ENCODE assay signal across 8 mouse cellular contexts in genomic region chr10:77515385-77516348, GRCm38 (mm10). TPM values are rescaled to one million over a fixed set of nuclear protein-coding genes. Genes with fewer than 3 reads are reported as not detected.
DNase-seq lines count a peak whose midpoint lies in the region; ATAC-seq and TF ChIP-seq lines count a peak whose summit lies in the region.

TSS of gene Fam207a (minus strand) at chr10:77515785.

- no peaks in the 10 kb centered on the region for H3K27me3 ChIP-seq in Patski
- no peaks in the 10 kb centered on the region for H3K27me3 ChIP-seq in hindbrain, embryonic 14.5 days (ENCODE audit: control insufficient read depth, insufficient read depth, low read length)

- WGBS in hindbrain, embryonic 14.5 days: 1% methylated on average over 73 of the region's 75 CpGs

- H3K27ac ChIP-seq in hindbrain, embryonic 14.5 days: peak within 1 kb of the TSS; percentile 83

- peak within 1 kb of the TSS; percentile 84 for H3K4me2 ChIP-seq in hindbrain, embryonic 14.5 days (replicated peaks)

- H3K9ac ChIP-seq in hindbrain, embryonic 14.5 days: peak within 1 kb of the TSS; percentile 95

- peaks cover 17% of the 10 kb centered on the region for H3K4me1 ChIP-seq in hindbrain, embryonic 14.5 days (replicated peaks; ENCODE audit: control insufficient read depth, insufficient read depth, low read length)

- H3K4me3 ChIP-seq in hindbrain, embryonic 14.5 days (replicated peaks; ENCODE audit: low read length): peak within 1 kb of the TSS; percentile 98

- DNase-seq in Patski (ENCODE audit: low read depth, low spot score): peak; percentile 60
- DNase-seq in cerebellum, postnatal 14 days: peak; percentile 94 to 96
- DNase-seq in frontal cortex, postnatal 25 days (ENCODE audit: low spot score in 2 of 2): peak; percentile 74 to 88
- peak; percentile 97 for DNase-seq in hindbrain, embryonic 14.5 days (ENCODE audit: low spot score)
- DNase-seq in layer of hippocampus, postnatal 36 days: peak; percentile 93 to 94
- peak; percentile 94 for DNase-seq in lung, postnatal 36 days
- DNase-seq in retina, postnatal 1 day: peak; percentile 96
- DNase-seq in urinary bladder, adult 18-20 months (ENCODE audit: low spot score in 2 of 2): peak; percentile 81 to 94

- peaks cover 30% of the 10 kb centered on the region for H3K36me3 ChIP-seq in hindbrain, embryonic 14.5 days (replicated peaks; ENCODE audit: control insufficient read depth, insufficient read depth)

- TF ChIP-seq CTCF in Patski (IDR thresholded peaks at IDR 0.05): no peak

- in situ Hi-C loops in Patski (cut with MboI; ENCODE audit: low pct_unique_long_range_greater_than_20kb): loop anchor here (5.0 to 10.0 kb wide), 3 partner anchors 37 to 399 kb away; no protein-coding TSS in a partner anchor

- CTCF ChIA-PET in Patski (lab: Charles Lee): interaction anchor here (0.7 to 2.3 kb wide), 3 partner anchors 43 to 87 kb away, joined by 3 to 11 read pairs (median 5); no protein-coding TSS in a partner anchor

- POLR2A ChIA-PET in Patski (lab: Charles Lee): interaction anchor here (0.6 kb wide), 1 partner anchor 103 kb away, joined by 3 read pairs; no protein-coding TSS in a partner anchor

- no peaks in the 10 kb centered on the region for H3K9me3 ChIP-seq in hindbrain, embryonic 14.5 days (ENCODE audit: control insufficient read depth, low read length)

- ATAC-seq in Patski: peak; percentile 66
- peak; percentile 95 for ATAC-seq in hindbrain, embryonic 14.5 days (ENCODE audit: low FRiP score)

RNA-seq across cellular contexts. Expression of gene Fam207a, which starts in this region (rescaled TPM):
- 32.2 TPM for polyA plus RNA-seq in Patski (2021)
- 37.7 and 41.0 TPM in 2 replicates for polyA plus RNA-seq in hindbrain, embryonic 14.5 days (2014; fragmentation: Nextera tagmentation; extraction: Ambion mirVana)
- total RNA-seq in layer of hippocampus, postnatal 36 days (2021): 10 to 100 TPM; 35.1 to 37.4 TPM

Comparison
In these comparisons a context has a peak if more than half of its experiments do, and no peak if none do; other contexts are left out.
1. Peak in every context shown above with its lines: DNase-seq, ATAC-seq, H3K4me3 ChIP-seq and H3K27ac ChIP-seq.